Mouse (Mus musculus) MEL (cell line): ENCODE results near the gene Zfp160.

Source experiments
- CHD1 ChIP-seq: IDR thresholded peaks from 2 replicates; pipeline ENCODE4 v1.6.1; 2012; ENCODE audit warnings: low read depth, mild to moderate bottlenecking, inconsistent platforms, low read length, improper control_type of control experiment
- CTCF ChIP-seq, 3 experiments: IDR thresholded peaks in 2 of 3; conservative IDR thresholded peaks in 1 of 3; 2 replicates each; pipeline ENCODE4 v1.5.1; 2011 to 2012; ENCODE audit warnings: low read length in 3 of 3, low read depth in 2 of 3, mild to moderate bottlenecking in 2 of 3, improper control_type of control experiment in 1 of 3, inconsistent platforms in 1 of 3, mixed read lengths in 1 of 3, moderate library complexity in 1 of 3; ENCODE audit not compliant: control insufficient read depth in 1 of 3, insufficient read depth in 1 of 3, poor library complexity in 1 of 3, severe bottlenecking in 1 of 3
- ELF1 ChIP-seq: IDR thresholded peaks from 2 replicates; pipeline ENCODE4 v1.6.1; 2014; ENCODE audit warnings: low read depth, mild to moderate bottlenecking, inconsistent platforms, low read length, improper control_type of control experiment, moderate library complexity
- EP300 ChIP-seq, 2 experiments: IDR thresholded peaks; 2 replicates each; pipeline ENCODE4 v1.6.1; 2011; ENCODE audit warnings: improper control_type of control experiment in 2 of 2, low read length in 2 of 2, low read depth in 1 of 2, mild to moderate bottlenecking in 1 of 2
- GABPA ChIP-seq: IDR thresholded peaks from 2 replicates; pipeline ENCODE4 v1.6.1; 2012; ENCODE audit warnings: low read depth, mild to moderate bottlenecking, inconsistent platforms, low read length, improper control_type of control experiment, moderate library complexity
- GATA1 ChIP-seq: IDR thresholded peaks from 2 replicates; pipeline ENCODE4 v1.6.1; 2011; ENCODE audit warnings: low read depth, low read length, improper control_type of control experiment
- HCFC1 ChIP-seq: IDR thresholded peaks from 2 replicates; pipeline ENCODE4 v1.6.1; 2012; ENCODE audit warnings: low read depth, mild to moderate bottlenecking, inconsistent platforms, low read length, improper control_type of control experiment, moderate library complexity
- NELFE ChIP-seq: IDR thresholded peaks from 2 replicates; pipeline ENCODE4 v1.6.1; 2011; ENCODE audit warnings: low read depth, low read length, improper control_type of control experiment
- POLR2A ChIP-seq, 2 experiments: IDR thresholded peaks; 2 replicates each; pipeline ENCODE4 v1.6.1; 2011 to 2012; ENCODE audit warnings: low read length in 2 of 2, mild to moderate bottlenecking in 2 of 2, control low read depth in 1 of 2, improper control_type of control experiment in 1 of 2, low read depth in 1 of 2, moderate library complexity in 1 of 2; ENCODE audit not compliant: control insufficient read depth in 1 of 2, insufficient read depth in 1 of 2, poor library complexity in 1 of 2
- POLR2AphosphoS2 ChIP-seq: IDR thresholded peaks from 2 replicates; pipeline ENCODE4 v1.6.1; 2011; ENCODE audit warnings: low read length, improper control_type of control experiment
- USF1 ChIP-seq: IDR thresholded peaks from 2 replicates; pipeline ENCODE4 v1.6.1; 2014; ENCODE audit warnings: low read depth, mild to moderate bottlenecking, inconsistent platforms, low read length, improper control_type of control experiment, moderate library complexity
- ZMIZ1 ChIP-seq: IDR thresholded peaks from 2 replicates; pipeline ENCODE4 v1.6.1; 2012; ENCODE audit warnings: low read depth, mild to moderate bottlenecking, inconsistent platforms, low read length, improper control_type of control experiment, moderate library complexity

DNA sequence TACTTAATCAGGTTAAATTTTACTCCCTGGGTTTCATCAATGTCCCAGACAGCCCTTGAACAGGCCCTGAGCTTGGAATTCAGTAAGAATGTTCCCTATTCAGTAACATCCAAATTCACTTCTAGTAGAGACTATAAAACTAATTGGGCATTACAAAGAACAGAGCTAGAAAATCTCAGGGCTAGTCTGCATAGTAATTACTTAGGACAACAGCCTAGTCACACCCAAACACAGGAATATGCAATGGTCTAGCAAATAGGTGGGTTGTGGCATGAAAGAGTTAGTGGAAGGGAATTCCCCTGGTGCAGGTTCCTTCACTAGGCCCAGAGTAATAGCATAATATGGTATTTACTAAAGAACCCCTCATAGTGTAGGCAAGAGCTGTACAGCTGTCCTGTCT is 58.3 kb downstream of the Zfp160 start:
- no peak for TF ChIP-seq CTCF (IDR thresholded peaks at IDR 0.05 in 2 of 3, conservative IDR thresholded peaks at IDR 0.05 in 1 of 3; ENCODE audit: control insufficient read depth in 1 of 3, insufficient read depth in 1 of 3, low read depth in 2 of 3, low read length in 3 of 3, poor library complexity in 1 of 3, severe bottlenecking in 1 of 3)
- TF ChIP-seq POLR2A (IDR thresholded peaks at IDR 0.05; ENCODE audit: control insufficient read depth in 1 of 2, insufficient read depth in 1 of 2, low read depth in 1 of 2, low read length in 2 of 2, poor library complexity in 1 of 2), result no peak
- no peak for TF ChIP-seq POLR2AphosphoS2
- TF ChIP-seq HCFC1, result no peak
- TF ChIP-seq USF1, result no peak
- no peak for TF ChIP-seq ELF1
- no peak for TF ChIP-seq GATA1
- TF ChIP-seq NELFE, result no peak
- TF ChIP-seq ZMIZ1, result no peak
- TF ChIP-seq CHD1, result no peak
- no peak for TF ChIP-seq GABPA
- no peak for TF ChIP-seq EP300 (IDR thresholded peaks at IDR 0.05; ENCODE audit: low read depth in 1 of 2, low read length in 2 of 2)
